ENCODE assay signal across 22 mouse cellular contexts in the genomic region with DNA sequence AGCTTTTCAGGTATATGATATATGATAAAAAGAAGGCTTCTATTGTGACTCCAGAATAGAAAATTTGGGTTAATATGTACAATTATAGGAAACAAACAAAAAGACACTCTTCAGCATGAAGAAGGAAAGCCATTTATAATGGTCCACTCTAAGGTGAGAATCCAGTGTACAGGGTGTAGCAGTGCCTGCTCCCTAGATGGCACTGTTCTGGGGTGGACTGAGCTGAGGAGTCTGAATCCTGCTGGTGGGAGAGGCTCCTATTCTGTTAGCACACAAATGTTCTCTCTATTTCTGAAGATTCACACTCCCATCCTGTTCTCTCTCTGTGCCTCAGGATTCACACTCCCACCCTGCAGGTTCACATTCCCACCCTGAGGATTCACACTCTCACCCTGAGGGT.
A peak's percentile ranks its signal among the peaks of the same experiment; 100 is the strongest.
DNase-seq lines count a peak whose midpoint lies in the region; ATAC-seq and TF ChIP-seq lines count a peak whose summit lies in the region.
"Had no signal": no experiment of that assay in that cellular context is flagged by ENCODE, and none has a peak within 500 bp of the region (broad histone marks: within the 10 kb centered on the region; RNA-seq: fewer than 3 reads in every experiment).

No protein-coding gene starts in this region.

- H3K27me3 ChIP-seq in heart, adult 2 months (ENCODE audit: control insufficient read depth, insufficient read depth, low read length): no peaks in the 10 kb centered on the region
- no peaks in the 10 kb centered on the region for H3K27me3 ChIP-seq in heart, embryonic 12.5 days (replicated peaks)
- no peaks in the 10 kb centered on the region for H3K27me3 ChIP-seq in liver, adult 2 months (ENCODE audit: control insufficient read depth, insufficient read depth, low read length)
- no peaks in the 10 kb centered on the region for H3K27me3 ChIP-seq in liver, embryonic 11.5 days (replicated peaks; ENCODE audit: control insufficient read depth, insufficient read depth, low read length)
- H3K27me3 ChIP-seq in stomach, postnatal 0 days (ENCODE audit: control insufficient read depth, insufficient read depth, low read length): no peaks in the 10 kb centered on the region
- H3K27me3 ChIP-seq: forebrain, embryonic 15.5 days; heart, embryonic 15.5 days; limb, embryonic 15.5 days had no signal

- no peak overlapping the region for H3K4me3 ChIP-seq in heart, adult 2 months
- H3K4me3 ChIP-seq in heart, embryonic 12.5 days: no peak overlapping the region
- H3K4me3 ChIP-seq in liver, adult 2 months (ENCODE audit: insufficient read depth, low read depth, low read length): no peak overlapping the region
- H3K4me3 ChIP-seq in liver, embryonic 11.5 days (ENCODE audit: low read depth, low read length): no peak overlapping the region
- no peak overlapping the region for H3K4me3 ChIP-seq in stomach, postnatal 0 days (ENCODE audit: low read depth, low read length)
- H3K4me3 ChIP-seq: embryonic facial prominence, embryonic 10.5 days; forebrain, embryonic 15.5 days; heart, embryonic 15.5 days; hindbrain, embryonic 10.5 days; limb, embryonic 15.5 days; midbrain, embryonic 13.5 days had no signal

- intact Hi-C loops in heart, adult 2 months (cut with DNase I): no loop called here

- no peaks in the 10 kb centered on the region for H3K4me1 ChIP-seq in heart, adult 2 months (ENCODE audit: control insufficient read depth, insufficient read depth, low read length)
- H3K4me1 ChIP-seq in heart, embryonic 12.5 days (replicated peaks): 0 out of 2 replicates have a peak, but pooled peaks cover 3% of the 10 kb centered on the region
- peaks cover 8% of the 10 kb centered on the region; the same call in 1 of the 2 replicates for H3K4me1 ChIP-seq in liver, adult 2 months (ENCODE audit: control insufficient read depth, insufficient read depth, low read length)
- H3K4me1 ChIP-seq in liver, embryonic 11.5 days (replicated peaks; ENCODE audit: control insufficient read depth, insufficient read depth, low read length): no peaks in the 10 kb centered on the region
- H3K4me1 ChIP-seq in stomach, postnatal 0 days (replicated peaks; ENCODE audit: control insufficient read depth, insufficient read depth): no peaks in the 10 kb centered on the region
- H3K4me1 ChIP-seq: heart, embryonic 15.5 days had no signal

- no peak for DNase-seq in heart, adult 2 months
- DNase-seq in liver, adult 2 months (ENCODE audit: extremely low read depth, low read depth, low spot score): no peak
- DNase-seq in liver, embryonic 11.5 days (ENCODE audit: low spot score): no peak
- peak; percentile 4 for DNase-seq in thymus, postnatal 0 days (ENCODE audit: low spot score)
- DNase-seq in thymus, postnatal 4 days: no peak
- DNase-seq in stomach, postnatal 0 days (ENCODE audit: low spot score): no peak
- no peak for DNase-seq in left cerebral cortex, adult 11 months (ENCODE audit: low spot score)
- DNase-seq: adrenal gland, adult 2 months; cerebellum, adult 11 months; cerebellum, postnatal 36 days; kidney, postnatal 14 days; lung, postnatal 4 days; retina, postnatal 1 day had no signal

- no peak overlapping the region for H3K4me2 ChIP-seq in heart, embryonic 12.5 days
- no peak overlapping the region for H3K4me2 ChIP-seq in liver, embryonic 11.5 days
- no peak overlapping the region for H3K4me2 ChIP-seq in stomach, postnatal 0 days (replicated peaks; ENCODE audit: low read depth)
- H3K4me2 ChIP-seq: forebrain, embryonic 15.5 days; heart, embryonic 15.5 days; limb, embryonic 15.5 days; midbrain, embryonic 13.5 days had no signal

- TF ChIP-seq POLR2A in heart, adult 2 months (IDR thresholded peaks at IDR 0.05; ENCODE audit: insufficient read depth, low read depth, low read length): no peak
- no peak for TF ChIP-seq POLR2A in liver, adult 2 months (IDR thresholded peaks at IDR 0.05; ENCODE audit: extremely low read depth, insufficient read depth, low read length)

- no peaks in the 10 kb centered on the region for H3K79me2 ChIP-seq in heart, adult 2 months (replicated peaks; ENCODE audit: control insufficient read depth, insufficient read depth, low read length)
- no peaks in the 10 kb centered on the region for H3K79me2 ChIP-seq in liver, adult 2 months (ENCODE audit: control insufficient read depth, insufficient read depth, low read length)

- no peaks in the 10 kb centered on the region for H3K36me3 ChIP-seq in heart, adult 2 months (ENCODE audit: control insufficient read depth, insufficient read depth, low read length)
- no peaks in the 10 kb centered on the region for H3K36me3 ChIP-seq in heart, embryonic 12.5 days
- no peaks in the 10 kb centered on the region for H3K36me3 ChIP-seq in liver, adult 2 months (ENCODE audit: control insufficient read depth, insufficient read depth, low read length)
- H3K36me3 ChIP-seq in liver, embryonic 11.5 days (ENCODE audit: control insufficient read depth, insufficient read depth, low read length): no peaks in the 10 kb centered on the region
- H3K36me3 ChIP-seq in stomach, postnatal 0 days (ENCODE audit: control insufficient read depth, insufficient read depth, low read length): no peaks in the 10 kb centered on the region
- H3K36me3 ChIP-seq: embryonic facial prominence, embryonic 10.5 days; forebrain, embryonic 15.5 days; G1E; heart, embryonic 15.5 days; hindbrain, embryonic 10.5 days; limb, embryonic 15.5 days; midbrain, embryonic 13.5 days had no signal

- H3K9me3 ChIP-seq in heart, embryonic 12.5 days (replicated peaks): no peaks in the 10 kb centered on the region
- no peaks in the 10 kb centered on the region for H3K9me3 ChIP-seq in liver, embryonic 11.5 days (ENCODE audit: control insufficient read depth, low read length)
- H3K9me3 ChIP-seq in stomach, postnatal 0 days (ENCODE audit: control insufficient read depth, low read length): no peaks in the 10 kb centered on the region
- H3K9me3 ChIP-seq: embryonic facial prominence, embryonic 10.5 days; forebrain, embryonic 15.5 days; G1E; heart, embryonic 15.5 days; hindbrain, embryonic 10.5 days; limb, embryonic 15.5 days; midbrain, embryonic 13.5 days had no signal

- no peak for TF ChIP-seq EP300 in heart, adult 2 months (IDR thresholded peaks at IDR 0.05; ENCODE audit: insufficient read depth, low read depth, low read length)
- no peak for TF ChIP-seq EP300 in stomach, postnatal 0 days (optimal IDR thresholded peaks at IDR 0.05)

- no peak for ATAC-seq in heart, embryonic 12.5 days (ENCODE audit: insufficient number of reproducible peaks, low FRiP score)
- ATAC-seq in liver, embryonic 11.5 days (replicated peaks; ENCODE audit: low FRiP score): no peak
- ATAC-seq in stomach, postnatal 0 days (ENCODE audit: low FRiP score, low TSS enrichment): no peak
- ATAC-seq: forebrain, embryonic 15.5 days; inflammation-experienced regulatory T-cells, adult 6 months; midbrain, embryonic 13.5 days had no signal

- no peak overlapping the region for H3K27ac ChIP-seq in heart, adult 2 months
- no peak overlapping the region for H3K27ac ChIP-seq in heart, embryonic 12.5 days (ENCODE audit: poor library complexity, severe bottlenecking)
- H3K27ac ChIP-seq in liver, adult 2 months (replicated peaks; ENCODE audit: insufficient read depth, low read depth, low read length): no peak overlapping the region
- no peak overlapping the region for H3K27ac ChIP-seq in liver, embryonic 11.5 days (ENCODE audit: low read depth, low read length)
- H3K27ac ChIP-seq in stomach, postnatal 0 days (replicated peaks): no peak overlapping the region
- H3K27ac ChIP-seq: embryonic facial prominence, embryonic 10.5 days; forebrain, embryonic 15.5 days; heart, embryonic 15.5 days; hindbrain, embryonic 10.5 days; limb, embryonic 15.5 days; midbrain, embryonic 13.5 days had no signal

- TF ChIP-seq CTCF in heart, adult 2 months (IDR thresholded peaks at IDR 0.05): 0 out of 2 replicates have a peak, but pooled peaks have one; percentile 17
- TF ChIP-seq CTCF in liver, adult 2 months (IDR thresholded peaks at IDR 0.05; ENCODE audit: low read depth, low read length): peak; percentile 43
- TF ChIP-seq CTCF in stomach, postnatal 0 days (IDR thresholded peaks at IDR 0.05; ENCODE audit: low read depth): peak; percentile 52

- H3K9ac ChIP-seq in heart, adult 2 months (ENCODE audit: low read depth, low read length): no peak overlapping the region
- H3K9ac ChIP-seq in heart, embryonic 12.5 days: no peak overlapping the region
- no peak overlapping the region for H3K9ac ChIP-seq in liver, adult 2 months (ENCODE audit: low read depth, low read length)
- H3K9ac ChIP-seq in liver, embryonic 11.5 days (ENCODE audit: low read depth, low read length): no peak overlapping the region
- no peak overlapping the region for H3K9ac ChIP-seq in stomach, postnatal 0 days (ENCODE audit: low read length)
- H3K9ac ChIP-seq: forebrain, embryonic 15.5 days; heart, embryonic 15.5 days; limb, embryonic 15.5 days; midbrain, embryonic 13.5 days had no signal
